Mouse (Mus musculus) c-Kit-positive CD71-positive TER-119-positive erythroid progenitor cells, embryonic 14.5 days (primary cell): ENCODE results near the gene Dysf.

Source experiments
- DNase-seq: peaks from one replicate; pipeline ENCODE4 v3.0.0-alpha.2; 2013; ENCODE audit warnings: low spot score

Gene Dysf

DNA sequence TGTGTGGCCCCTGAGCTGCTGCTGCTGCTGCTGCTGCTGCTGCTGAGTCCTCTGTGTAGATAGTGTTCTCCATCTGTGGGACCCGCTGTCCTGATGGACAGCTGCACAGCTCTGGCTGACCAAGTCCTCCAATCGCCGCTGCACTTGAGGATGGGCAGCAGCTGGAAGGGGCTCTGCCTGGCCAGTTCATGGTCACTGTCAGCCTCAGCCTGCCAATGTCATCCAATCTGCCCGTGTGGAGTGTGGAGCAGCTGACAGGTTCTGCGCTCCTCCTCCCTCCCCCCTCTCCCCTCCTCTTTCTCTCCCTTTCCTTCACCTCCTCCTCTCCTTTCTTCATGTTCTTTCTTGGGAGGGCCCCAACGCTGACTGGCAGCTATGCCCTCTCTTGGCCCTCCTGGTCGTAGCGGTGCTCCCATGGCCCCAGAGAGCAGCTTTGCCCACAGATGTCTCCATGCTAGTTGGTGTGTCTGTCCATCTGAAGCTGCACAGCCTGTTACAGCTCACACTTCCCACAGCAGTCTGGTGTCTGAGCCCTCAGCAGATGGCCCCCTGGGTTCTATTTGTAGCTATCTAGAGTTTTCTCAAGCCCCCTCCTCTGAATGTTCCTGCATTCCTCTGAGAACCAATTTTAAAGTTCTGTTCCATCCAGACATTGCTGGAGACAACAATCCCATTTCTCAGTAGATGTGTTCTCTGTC is 223.8 kb downstream of the Dysf start:
- DNase-seq: no peak

- no peak for DNase-seq
These were observed 225.4 kb downstream of the Dysf start for GRCm38 (mm10) chr6:84233783-84234182.

GRCm38 (mm10) chr6:84235365-84235764 is 227.0 kb downstream of the Dysf start:
- DNase-seq: no peak

DNA sequence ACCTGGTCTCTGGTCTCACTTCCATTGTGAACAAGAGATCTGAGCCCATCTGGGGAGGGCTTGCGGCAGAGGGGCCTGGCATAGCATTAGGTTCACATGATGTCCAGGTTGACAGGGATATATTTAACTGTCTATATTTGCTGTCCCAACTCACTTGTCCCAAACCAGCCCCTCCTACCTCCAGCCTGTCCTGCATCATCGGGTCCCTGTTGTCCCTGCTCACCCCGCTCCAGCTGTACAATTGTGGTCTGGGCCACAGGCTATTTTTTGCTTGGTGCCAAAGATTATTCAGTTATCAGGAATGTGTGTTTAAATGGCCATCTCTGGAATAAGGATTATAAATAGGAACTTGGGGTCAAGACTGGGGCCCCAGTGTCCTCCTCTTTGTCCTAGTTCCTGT is 235.0 kb downstream of the Dysf start:
- no peak for DNase-seq

DNA sequence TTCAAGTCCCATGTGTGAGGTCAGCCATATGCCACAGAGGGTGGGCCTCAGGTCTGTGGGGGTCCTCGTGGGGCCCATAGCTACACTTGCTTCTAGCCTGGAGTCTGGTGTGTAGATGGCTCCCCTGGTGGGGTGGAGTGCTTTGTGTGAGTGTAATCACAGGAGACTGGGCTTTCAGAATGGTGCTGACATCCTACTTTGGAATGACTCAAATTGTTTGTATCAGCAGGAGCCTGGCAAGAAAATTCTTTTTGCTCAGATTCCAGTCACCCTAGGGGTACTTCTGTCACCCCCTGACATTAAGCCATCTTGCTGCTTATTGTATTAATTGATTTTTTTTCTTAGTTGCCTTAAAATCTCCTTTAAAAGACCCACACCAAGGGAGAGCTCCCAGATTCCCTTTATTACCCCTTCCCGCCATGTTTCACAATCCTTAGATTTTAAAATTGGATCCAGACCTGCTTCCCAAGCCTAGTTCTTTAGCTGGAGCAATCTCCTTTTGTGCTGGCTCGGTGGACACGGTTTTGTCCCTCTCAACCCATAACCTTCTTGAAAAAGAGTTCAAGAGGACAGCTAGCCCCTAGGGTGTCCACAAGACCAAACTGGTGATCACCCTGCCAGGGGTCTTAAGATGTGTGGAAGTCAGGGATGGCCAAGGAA is 237.8 kb downstream of the Dysf start:
- no peak for DNase-seq

- no peak for DNase-seq
These were observed 238.6 kb downstream of the Dysf start for GRCm38 (mm10) chr6:84246979-84247378.
